Mouse (Mus musculus) urinary bladder, postnatal 36 days (tissue): ENCODE measurements at regions not wholly inside any gene's neighbourhood (a gene's known extent, or its start where the extent isn't known, plus 50 kb on each side); places are given as distances from the start of the nearest gene placed in this dataset.
A peak's percentile ranks its signal among the peaks of the same experiment; 100 is the strongest.

Experiments used
- DNase-seq, 2 experiments: peaks; one replicate each; pipeline ENCODE4 v3.0.0; 2022; ENCODE audit warnings: low spot score in 2 of 2, mixed read lengths in 1 of 2

GRCm38 (mm10) chr1:78876156-78876555 lies 59.6 kb downstream of the Kcne4 start:
- no peak for DNase-seq

DNA sequence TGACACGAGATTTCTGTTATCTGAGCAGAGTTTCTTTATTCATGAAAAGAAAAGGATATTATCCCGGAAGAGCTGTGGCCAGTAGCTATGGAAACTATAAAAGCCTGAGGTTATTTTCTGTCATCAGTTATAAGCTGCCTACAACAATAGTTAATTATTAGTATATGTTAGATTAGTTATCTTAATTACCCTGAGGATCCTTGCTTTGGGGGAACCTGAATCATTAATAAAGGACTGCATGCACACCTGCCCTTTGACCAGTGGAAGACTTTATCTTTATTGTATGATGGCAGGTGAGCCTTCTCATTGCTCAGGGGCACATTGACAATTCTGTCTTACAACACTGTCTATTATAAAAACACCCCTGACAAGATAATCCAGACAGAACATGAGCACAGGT lies 62.7 kb downstream of the Kcne4 start:
- no peak for DNase-seq

- DNase-seq: no peak
These were observed 65.9 kb downstream of the Kcne4 start for GRCm38 (mm10) chr1:78882455-78882854.

DNA sequence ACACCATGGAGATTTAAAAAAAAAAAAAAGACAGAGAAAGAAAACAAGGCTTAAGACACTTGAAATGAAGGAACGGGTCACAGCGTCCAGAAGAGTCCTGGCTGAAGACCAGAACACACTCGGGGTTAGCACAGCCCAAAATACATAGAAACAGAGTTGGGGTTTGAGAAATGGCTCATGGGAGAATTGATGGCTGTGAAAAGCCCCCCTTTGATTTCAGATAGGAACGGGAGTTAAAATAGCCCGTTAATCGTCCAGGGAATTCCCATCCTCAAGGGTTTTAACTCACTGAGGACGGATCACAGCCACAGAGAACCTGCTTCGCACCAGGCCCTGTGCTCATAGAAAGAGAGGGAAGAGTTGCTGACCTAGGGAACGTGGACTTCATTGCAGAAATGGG lies 72.7 kb downstream of the Kcne4 start:
- DNase-seq: no peak

DNA sequence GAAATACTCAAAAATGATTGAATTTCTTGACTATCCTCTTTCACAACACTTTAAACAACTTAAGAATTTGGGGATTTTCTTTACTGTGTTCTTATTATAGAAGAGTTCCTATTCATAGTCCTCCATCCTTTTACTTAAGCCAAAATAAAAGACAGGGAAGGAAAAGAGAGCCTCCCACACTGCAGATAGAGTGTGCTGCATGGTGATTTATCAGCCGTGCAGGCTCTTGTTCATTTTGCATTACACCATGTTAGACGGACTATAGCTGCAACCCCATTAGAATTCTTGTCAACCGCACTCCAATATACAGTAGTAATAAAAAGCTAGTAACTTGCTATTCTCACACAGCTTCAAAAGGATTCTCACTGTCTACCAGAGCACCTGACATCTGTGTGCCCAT lies 74.8 kb downstream of the Kcne4 start:
- DNase-seq: no peak

- DNase-seq: no peak
These were observed 77.7 kb downstream of the Kcne4 start for GRCm38 (mm10) chr1:78894301-78894700.

- DNase-seq: no peak
These were observed 78.6 kb downstream of the Kcne4 start for GRCm38 (mm10) chr1:78895112-78895511.

- no peak for DNase-seq
These were observed 91.0 kb downstream of the Kcne4 start for GRCm38 (mm10) chr1:78907591-78907990.

GRCm38 (mm10) chr1:78907991-78908390 lies 91.4 kb downstream of the Kcne4 start:
- DNase-seq: peak in 1 of 2 experiments; percentile 10

DNA sequence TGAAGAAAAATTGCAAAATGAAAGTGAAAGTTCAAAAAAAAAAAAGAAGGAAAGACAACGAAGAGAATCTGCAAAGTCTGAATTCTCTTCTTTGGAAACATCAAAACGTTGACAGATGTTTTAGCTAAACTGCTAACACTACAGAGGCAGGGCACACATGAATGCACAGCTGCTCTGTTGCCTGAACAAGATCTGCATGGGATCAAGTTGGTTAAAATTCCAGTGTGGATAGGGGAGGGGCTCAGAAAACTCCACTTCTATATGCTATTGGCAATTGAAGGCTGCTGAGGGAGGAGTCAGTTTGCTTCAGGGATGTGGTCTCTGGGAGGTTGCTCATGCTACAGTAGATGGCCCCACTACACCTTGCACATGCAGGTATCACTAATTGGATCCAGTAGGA lies 97.2 kb downstream of the Kcne4 start:
- DNase-seq: no peak

- DNase-seq: no peak
These were observed 103.3 kb downstream of the Kcne4 start for GRCm38 (mm10) chr1:78919863-78920262.

- DNase-seq: no peak
These were observed 113.4 kb downstream of the Kcne4 start for GRCm38 (mm10) chr1:78929975-78930374.

DNA sequence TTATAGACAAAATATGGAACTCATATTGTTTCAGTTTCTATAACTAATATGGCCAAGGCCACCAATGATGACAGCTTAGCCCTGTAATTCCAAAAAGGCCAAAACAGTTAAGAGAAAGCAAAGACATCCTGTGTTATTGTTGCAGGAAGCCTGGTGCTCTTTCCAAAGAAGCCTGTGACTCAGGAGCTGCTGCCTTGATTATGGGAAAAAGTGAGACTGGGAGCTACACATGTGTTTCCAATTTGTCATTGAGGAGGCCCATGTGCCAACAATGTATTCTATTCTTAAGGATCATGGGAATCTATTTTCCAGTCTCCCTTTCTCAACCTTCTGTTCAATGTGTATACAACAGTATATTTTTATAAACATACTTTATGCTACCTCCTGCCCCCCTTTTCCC lies 123.3 kb downstream of the Kcne4 start:
- DNase-seq: no peak

- DNase-seq: no peak
These were observed 129.0 kb downstream of the Kcne4 start for GRCm38 (mm10) chr1:78945588-78945987.

GRCm38 (mm10) chr1:78980051-78980450 lies 163.5 kb downstream of the Kcne4 start:
- no peak for DNase-seq
